In genomic region chr6:32510924-32511323, GRCm38 (mm10) we compare ENCODE assay signal across 9 mouse cellular contexts.
A peak's percentile ranks its signal among the peaks of the same experiment; 100 is the strongest.
DNase-seq lines count a peak whose midpoint lies in the region; ATAC-seq and TF ChIP-seq lines count a peak whose summit lies in the region.
"Had no signal": no experiment of that assay in that cellular context is flagged by ENCODE, and none has a peak within 500 bp of the region (broad histone marks: within the 10 kb centered on the region; RNA-seq: fewer than 3 reads in every experiment).

No protein-coding gene starts in this region.

- H3K9ac ChIP-seq in heart, adult 2 months (ENCODE audit: low read depth, low read length), result no peak overlapping the region
- H3K9ac ChIP-seq: limb, embryonic 13.5 days had no signal

- intact Hi-C loops in heart, adult 2 months (cut with DNase I), result loop anchor here (1.0 to 5.0 kb wide), 3 partner anchors 30 to 114 kb away; no protein-coding TSS in a partner anchor

- peaks cover 10% of the 10 kb centered on the region for H3K36me3 ChIP-seq in heart, adult 2 months (ENCODE audit: control insufficient read depth, insufficient read depth, low read length)
- H3K36me3 ChIP-seq: limb, embryonic 13.5 days had no signal

- no peak for TF ChIP-seq POLR2A in heart, adult 2 months (IDR thresholded peaks at IDR 0.05; ENCODE audit: insufficient read depth, low read depth, low read length)

- peak overlapping the region; percentile 88 for H3K27ac ChIP-seq in heart, adult 2 months
- H3K27ac ChIP-seq: limb, embryonic 13.5 days had no signal

- 21% methylated on average over 7 of the region's 7 CpGs for WGBS in heart, adult 2 months

- TF ChIP-seq CTCF in heart, adult 2 months (IDR thresholded peaks at IDR 0.05), result no peak

- no peak overlapping the region for H3K4me3 ChIP-seq in heart, adult 2 months
- H3K4me3 ChIP-seq: limb, embryonic 13.5 days had no signal

- peak; percentile 65; the same call in 1 of the 2 replicates for TF ChIP-seq EP300 in heart, adult 2 months (IDR thresholded peaks at IDR 0.05; ENCODE audit: insufficient read depth, low read depth, low read length)

- DNase-seq in ovary, adult 18-20 months (ENCODE audit: low spot score), result peak; percentile 4
- DNase-seq in ovary, postnatal 10 days (ENCODE audit: low spot score), result no peak
- DNase-seq in heart, adult 2 months, result peak; percentile 61 to 78
- peak; percentile 71 for DNase-seq in kidney, postnatal 14 days
- DNase-seq in left cerebral cortex, adult 8-10 months (ENCODE audit: low spot score in 2 of 2), result no peak
- DNase-seq in frontal cortex, adult 2 months (ENCODE audit: extremely low spot score in 1 of 2, low spot score in 1 of 2), result no peak
- DNase-seq in thymus, postnatal 0 days (ENCODE audit: low spot score), result no peak

- peak; percentile 65 for ATAC-seq in megakaryocyte progenitor cell, adult 5-6 weeks (replicated peaks; ENCODE audit: poor library complexity)

- H3K27me3 ChIP-seq in heart, adult 2 months (ENCODE audit: control insufficient read depth, insufficient read depth, low read length), result no peaks in the 10 kb centered on the region
- H3K27me3 ChIP-seq: limb, embryonic 13.5 days had no signal

- no peaks in the 10 kb centered on the region for H3K79me2 ChIP-seq in heart, adult 2 months (replicated peaks; ENCODE audit: control insufficient read depth, insufficient read depth, low read length)

- H3K4me1 ChIP-seq in heart, adult 2 months (ENCODE audit: control insufficient read depth, insufficient read depth, low read length), result peaks cover 20% of the 10 kb centered on the region

Comparison
In these comparisons a context has a peak if more than half of its experiments do, and no peak if none do; other contexts are left out.
1. DNase-seq: peak in ovary, adult 18-20 months (single experiment), heart, adult 2 months (2 of 2) and kidney, postnatal 14 days (single experiment); none in ovary, postnatal 10 days (single experiment), left cerebral cortex, adult 8-10 months (0 of 2), frontal cortex, adult 2 months (0 of 2) and thymus, postnatal 0 days (single experiment).